Mouse (Mus musculus): ENCODE data around the gene Eif2s1. TPM values are rescaled to one million over a fixed set of nuclear protein-coding genes. Genes with fewer than 3 reads are reported as not detected.

The Eif2s1 gene
- polyA plus RNA-seq, 1 experiment from 2014 or later: 77.6 TPM

DNA sequence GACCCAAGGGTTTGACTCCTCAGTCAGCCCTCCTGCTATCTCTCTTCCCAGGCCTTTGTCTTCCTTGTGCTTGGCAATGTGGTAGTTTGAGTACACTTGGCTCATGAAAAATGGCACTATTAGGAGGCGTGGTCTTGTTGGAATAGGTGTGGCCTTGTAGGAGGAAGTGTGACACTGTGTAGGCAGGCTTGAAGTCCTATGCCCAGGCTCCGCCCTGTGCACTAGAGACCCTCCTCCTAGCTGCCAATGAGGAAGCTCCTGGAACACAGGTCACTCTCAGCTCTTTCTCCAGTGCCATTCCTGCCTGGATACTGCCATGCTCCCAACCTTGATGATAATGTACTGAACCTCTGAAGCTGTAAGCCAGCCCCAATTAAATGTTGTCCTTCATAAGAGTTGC, 29.5 kb downstream of the Eif2s1 start:
- Histone ChIP-seq H3K27ac (ENCODE audit: low read depth, low read length) (peak overlapping the region; percentile 76), H3K27me3 (replicated peaks; ENCODE audit: control insufficient read depth, insufficient read depth, low read length) (no peaks in the 10 kb centered on the region), H3K4me3 (ENCODE audit: low read depth, low read length) (no peak overlapping the region), H3K4me2 (replicated peaks; ENCODE audit: low read depth) (no peak overlapping the region), H3K9me3 (ENCODE audit: control insufficient read depth) (no peaks in the 10 kb centered on the region), H3K9ac (ENCODE audit: low read depth, low read length) (no peak overlapping the region), H3K36me3 (ENCODE audit: control insufficient read depth, insufficient read depth) (peaks cover 28% of the 10 kb centered on the region), H3K4me1 (replicated peaks; ENCODE audit: control insufficient read depth, insufficient read depth, low read length) (no peaks in the 10 kb centered on the region)
- WGBS: 88% methylated on average over 2 of the region's 2 CpGs
- TF ChIP-seq CTCF (IDR thresholded peaks at IDR 0.05; ENCODE audit: low read depth): no peak
- peak; percentile 28; the same call in 1 of the 2 replicates for ATAC-seq

GRCm38 (mm10) chr12:78897861-78898260, 36.2 kb downstream of the Eif2s1 start:
- Histone ChIP-seq H3K9ac (ENCODE audit: low read depth, low read length) (no peak overlapping the region), H3K27ac (ENCODE audit: low read depth, low read length) (no peak overlapping the region), H3K4me3 (ENCODE audit: low read depth, low read length) (no peak overlapping the region), H3K36me3 (ENCODE audit: control insufficient read depth, insufficient read depth) (peaks cover 23% of the 10 kb centered on the region; the same call in 1 of the 2 replicates), H3K4me1 (replicated peaks; ENCODE audit: control insufficient read depth, insufficient read depth, low read length) (no peaks in the 10 kb centered on the region), H3K27me3 (replicated peaks; ENCODE audit: control insufficient read depth, insufficient read depth, low read length) (no peaks in the 10 kb centered on the region), H3K4me2 (replicated peaks; ENCODE audit: low read depth) (no peak overlapping the region), H3K9me3 (ENCODE audit: control insufficient read depth) (no peaks in the 10 kb centered on the region)
- 94% methylated on average over 1 of the region's 1 CpGs for WGBS
- no peak for ATAC-seq
- no peak for TF ChIP-seq CTCF (IDR thresholded peaks at IDR 0.05; ENCODE audit: low read depth)

- Histone ChIP-seq H3K4me1 (replicated peaks; ENCODE audit: control insufficient read depth, insufficient read depth, low read length) (no peaks in the 10 kb centered on the region), H3K27me3 (replicated peaks; ENCODE audit: control insufficient read depth, insufficient read depth, low read length) (no peaks in the 10 kb centered on the region), H3K27ac (ENCODE audit: low read depth, low read length) (no peak overlapping the region), H3K9ac (ENCODE audit: low read depth, low read length) (no peak overlapping the region), H3K9me3 (ENCODE audit: control insufficient read depth) (no peaks in the 10 kb centered on the region), H3K36me3 (ENCODE audit: control insufficient read depth, insufficient read depth) (no peaks in the 10 kb centered on the region), H3K4me3 (ENCODE audit: low read depth, low read length) (no peak overlapping the region), H3K4me2 (replicated peaks; ENCODE audit: low read depth) (no peak overlapping the region)
- no peak for TF ChIP-seq CTCF (IDR thresholded peaks at IDR 0.05; ENCODE audit: low read depth)
- 90% methylated on average over 5 of the region's 5 CpGs for WGBS
- no peak for ATAC-seq
Observed at GRCm38 (mm10) chr12:78901467-78901866, 39.8 kb downstream of the Eif2s1 start.

GRCm38 (mm10) chr12:78903313-78903712, 41.7 kb downstream of the Eif2s1 start:
- WGBS: 86% methylated on average over 4 of the region's 4 CpGs
- Histone ChIP-seq H3K4me3 (ENCODE audit: low read depth, low read length) (no peak overlapping the region), H3K4me2 (replicated peaks; ENCODE audit: low read depth) (no peak overlapping the region), H3K36me3 (ENCODE audit: control insufficient read depth, insufficient read depth) (no peaks in the 10 kb centered on the region), H3K4me1 (replicated peaks; ENCODE audit: control insufficient read depth, insufficient read depth, low read length) (no peaks in the 10 kb centered on the region), H3K9me3 (ENCODE audit: control insufficient read depth) (no peaks in the 10 kb centered on the region), H3K27ac (ENCODE audit: low read depth, low read length) (no peak overlapping the region), H3K9ac (ENCODE audit: low read depth, low read length) (no peak overlapping the region), H3K27me3 (replicated peaks; ENCODE audit: control insufficient read depth, insufficient read depth, low read length) (no peaks in the 10 kb centered on the region)
- no peak for TF ChIP-seq CTCF (IDR thresholded peaks at IDR 0.05; ENCODE audit: low read depth)
- ATAC-seq: no peak

DNA sequence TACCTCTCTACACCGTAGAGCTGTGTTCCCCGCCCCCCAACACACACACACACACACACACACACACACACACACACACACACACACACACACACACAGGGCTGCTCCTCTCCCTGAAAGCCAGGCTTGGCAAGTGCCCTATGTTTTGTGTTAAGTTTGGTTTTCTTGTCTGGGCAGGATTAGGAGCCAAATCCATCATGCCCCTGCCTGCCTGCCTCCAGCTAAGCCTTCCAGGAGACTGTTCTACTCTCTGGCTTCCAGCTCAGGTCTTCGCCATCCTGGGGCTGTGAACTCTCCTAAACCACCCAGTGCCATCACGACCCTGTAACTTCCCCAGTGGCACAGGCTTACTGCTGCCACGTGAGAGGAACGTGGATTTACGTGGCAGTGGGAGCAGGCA, 42.9 kb downstream of the Eif2s1 start:
- H3K27ac ChIP-seq (ENCODE audit: low read depth, low read length): no peak overlapping the region
- no peaks in the 10 kb centered on the region for H3K4me1 ChIP-seq (replicated peaks; ENCODE audit: control insufficient read depth, insufficient read depth, low read length)
- no peak for ATAC-seq

DNA sequence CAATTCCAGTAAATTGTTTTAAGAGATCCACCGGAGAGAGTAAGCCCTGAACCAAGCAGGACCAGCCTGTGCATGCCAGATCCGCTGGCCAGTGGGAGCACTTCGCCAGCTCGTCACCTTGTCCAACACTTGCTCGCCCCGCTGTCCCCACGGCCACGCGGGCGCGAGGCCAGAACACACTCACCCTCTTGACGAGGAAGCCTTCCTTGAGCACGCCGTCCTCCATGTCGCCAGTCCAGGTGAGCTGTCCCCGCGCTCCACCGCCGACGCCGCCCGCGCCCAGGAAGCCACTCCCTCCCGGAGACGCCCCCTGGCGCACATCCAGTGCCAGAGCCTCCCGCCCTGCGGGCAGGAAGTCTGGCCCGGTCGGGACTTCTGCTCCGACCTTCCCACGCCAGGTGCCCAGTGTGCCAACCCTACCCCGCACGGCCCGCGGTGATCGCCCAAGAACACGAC, 45.1 kb downstream of the Eif2s1 start, which contains the start of gene Plek2:
Gene Plek2, minus strand, starts transcription at position 258 of the 456 bp plus-strand sequence.
- WGBS: 3% methylated on average over 38 of the region's 38 CpGs
- peaks cover 2% of the 10 kb centered on the region; the same call in 1 of the 2 replicates for H3K4me1 ChIP-seq (replicated peaks; ENCODE audit: control insufficient read depth, insufficient read depth, low read length)
- no peaks in the 10 kb centered on the region for H3K36me3 ChIP-seq (ENCODE audit: control insufficient read depth, insufficient read depth)
- no peak within 1 kb of the TSS for H3K27ac ChIP-seq (ENCODE audit: low read depth, low read length)
- peak; percentile 64 for ATAC-seq
- H3K9me3 ChIP-seq (ENCODE audit: control insufficient read depth): no peaks in the 10 kb centered on the region
- H3K4me3 ChIP-seq (ENCODE audit: low read depth, low read length): peak within 1 kb of the TSS; percentile 47
- H3K4me2 ChIP-seq (replicated peaks; ENCODE audit: low read depth): peak within 1 kb of the TSS; percentile 85
- no peaks in the 10 kb centered on the region for H3K27me3 ChIP-seq (replicated peaks; ENCODE audit: control insufficient read depth, insufficient read depth, low read length)
- peak within 1 kb of the TSS; percentile 42 for H3K9ac ChIP-seq (ENCODE audit: low read depth, low read length)
- peak; percentile 73 for TF ChIP-seq CTCF (IDR thresholded peaks at IDR 0.05; ENCODE audit: low read depth)

More for the DNA sequence above, 42.9 kb downstream of the Eif2s1 start:
- Histone ChIP-seq H3K9me3 (ENCODE audit: control insufficient read depth) (no peaks in the 10 kb centered on the region), H3K9ac (ENCODE audit: low read depth, low read length) (no peak overlapping the region), H3K36me3 (ENCODE audit: control insufficient read depth, insufficient read depth) (no peaks in the 10 kb centered on the region), H3K4me3 (ENCODE audit: low read depth, low read length) (no peak overlapping the region), H3K27me3 (replicated peaks; ENCODE audit: control insufficient read depth, insufficient read depth, low read length) (no peaks in the 10 kb centered on the region), H3K4me2 (replicated peaks; ENCODE audit: low read depth) (no peak overlapping the region)
- WGBS: 83% methylated on average over 7 of the region's 7 CpGs
- TF ChIP-seq CTCF (IDR thresholded peaks at IDR 0.05; ENCODE audit: low read depth): no peak

Data from intestine, postnatal 0 days (tissue).